Mouse (Mus musculus): Measurements from ENCODE around the gene Nfix.

GRCm38 (mm10) chr8:84831490-84831889 is 31.3 kb upstream of the Nfix start, which contains the start of gene Gadd45gip1:
- TF ChIP-seq POLR2A (IDR thresholded peaks at IDR 0.05; ENCODE audit: insufficient read depth, low read length) (no peak), CTCF (IDR thresholded peaks at IDR 0.05; ENCODE audit: low read depth, low read length) (peak; percentile 8), EP300 (IDR thresholded peaks at IDR 0.05; ENCODE audit: insufficient read depth, low read depth, low read length) (no peak)

Measured in ES-Bruce4 (cell line).